Mouse (Mus musculus): ENCODE data around the gene Gpx4. TPM values are rescaled to one million over a fixed set of nuclear protein-coding genes. Genes with fewer than 3 reads are reported as not detected.
A peak's percentile ranks its signal among the peaks of the same experiment; 100 is the strongest.

Gpx4 gene
- polyA plus RNA-seq, 1 experiment from 2014 or later, result 946 TPM

DNA sequence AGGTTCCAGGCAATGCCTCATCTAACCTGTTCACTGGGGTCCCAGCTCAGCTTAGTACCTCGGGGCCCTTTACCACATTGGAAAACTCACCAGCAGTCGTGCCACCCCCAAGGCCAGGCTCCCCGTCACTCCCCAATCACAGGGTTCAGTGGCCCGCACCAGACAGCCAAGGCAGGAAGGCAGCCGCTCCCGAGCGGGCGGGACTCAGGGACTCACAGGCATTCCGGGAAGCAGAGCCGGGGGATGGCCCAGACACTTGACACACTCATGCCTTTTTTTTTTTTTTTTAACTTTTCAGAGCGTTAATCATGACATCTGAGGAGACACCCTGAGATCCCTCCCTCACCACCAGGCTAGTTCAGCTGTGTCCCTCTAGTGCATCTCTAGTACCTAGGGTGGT is 54.0 kb downstream of the Gpx4 start:
- Histone ChIP-seq H3K4me3 (replicated peaks; ENCODE audit: low read depth, low read length) (peak overlapping the region; percentile 95; the same call in 1 of the 2 replicates), H3K9ac (ENCODE audit: low read depth, low read length) (peak overlapping the region; percentile 91), H3K4me1 (replicated peaks; ENCODE audit: insufficient read depth, low read length) (peaks cover 37% of the 10 kb centered on the region), H3K36me3 (ENCODE audit: insufficient read depth, low read length) (no peaks in the 10 kb centered on the region), H3K9me3 (replicated peaks; ENCODE audit: low read length) (no peaks in the 10 kb centered on the region), H3K27ac (no peak overlapping the region), H3K4me2 (ENCODE audit: low read length) (peak overlapping the region; percentile 98), H3K27me3 (ENCODE audit: insufficient read depth, low read length) (no peaks in the 10 kb centered on the region)
- ATAC-seq (replicated peaks; ENCODE audit: low FRiP score, low read depth), result no peak; the same call in 1 of the 2 replicates
- peak; percentile 71 for DNase-seq (ENCODE audit: low spot score)
- WGBS, result 26% methylated on average over 11 of the region's 11 CpGs
- no peak for TF ChIP-seq CTCF (IDR thresholded peaks at IDR 0.05; ENCODE audit: low read depth)

- DNase-seq (ENCODE audit: low spot score) (peak; percentile 91), ATAC-seq (replicated peaks; ENCODE audit: low FRiP score, low read depth) (peak; percentile 87)
- peaks cover 29% of the 10 kb centered on the region for H3K4me1 ChIP-seq (replicated peaks; ENCODE audit: insufficient read depth, low read length)
- TF ChIP-seq CTCF (IDR thresholded peaks at IDR 0.05; ENCODE audit: low read depth), result no peak
- peak overlapping the region; percentile 98 for H3K4me2 ChIP-seq (ENCODE audit: low read length)
- H3K27me3 ChIP-seq (ENCODE audit: insufficient read depth, low read length), result no peaks in the 10 kb centered on the region
- peak overlapping the region; percentile 95 for H3K4me3 ChIP-seq (replicated peaks; ENCODE audit: low read depth, low read length)
- H3K9me3 ChIP-seq (replicated peaks; ENCODE audit: low read length), result no peaks in the 10 kb centered on the region
- no peaks in the 10 kb centered on the region for H3K36me3 ChIP-seq (ENCODE audit: insufficient read depth, low read length)
- H3K9ac ChIP-seq (ENCODE audit: low read depth, low read length), result peak overlapping the region; percentile 91
- H3K27ac ChIP-seq, result peak overlapping the region; percentile 75
- under 1% methylated on average over 56 of the region's 59 CpGs for WGBS
These were observed 55.4 kb downstream of the Gpx4 start for GRCm38 (mm10) chr10:80102216-80102915.

GRCm38 (mm10) chr10:80103032-80103431 is 56.1 kb downstream of the Gpx4 start:
- WGBS, result 79% methylated on average over 2 of the region's 2 CpGs
- H3K27ac ChIP-seq, result peak overlapping the region; percentile 75; the same call in 1 of the 2 replicates
- peak overlapping the region; percentile 91; the same call in 1 of the 2 replicates for H3K9ac ChIP-seq (ENCODE audit: low read depth, low read length)

DNA sequence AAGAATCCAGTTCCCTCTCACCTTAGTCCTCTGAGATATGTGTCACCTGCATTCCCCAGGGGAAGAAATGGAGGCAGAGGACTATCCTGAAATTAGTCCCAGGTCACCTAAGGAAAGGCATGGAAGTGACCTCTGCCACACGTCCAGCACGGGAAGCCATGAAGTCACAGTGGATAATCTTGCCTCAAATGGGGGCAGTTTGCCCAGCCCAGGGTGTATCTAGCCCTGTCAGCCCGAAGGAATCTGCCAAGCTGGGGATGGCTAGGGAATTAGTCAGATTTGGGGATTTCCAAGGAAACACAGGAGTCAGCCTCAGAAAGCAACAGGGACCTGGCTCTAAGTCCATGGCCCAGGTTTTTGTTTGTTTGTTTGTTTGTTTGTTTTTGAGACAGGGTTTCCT is 57.2 kb downstream of the Gpx4 start:
- Histone ChIP-seq H3K36me3 (ENCODE audit: insufficient read depth, low read length) (no peaks in the 10 kb centered on the region), H3K27me3 (ENCODE audit: insufficient read depth, low read length) (no peaks in the 10 kb centered on the region), H3K9ac (ENCODE audit: low read depth, low read length) (no peak overlapping the region), H3K27ac (no peak overlapping the region), H3K4me2 (ENCODE audit: low read length) (no peak overlapping the region), H3K9me3 (replicated peaks; ENCODE audit: low read length) (no peaks in the 10 kb centered on the region), H3K4me1 (replicated peaks; ENCODE audit: insufficient read depth, low read length) (peaks cover 18% of the 10 kb centered on the region), H3K4me3 (replicated peaks; ENCODE audit: low read depth, low read length) (no peak overlapping the region)
- 69% methylated on average over 3 of the region's 3 CpGs for WGBS
- ATAC-seq (replicated peaks; ENCODE audit: low FRiP score, low read depth) (no peak), DNase-seq (ENCODE audit: low spot score) (no peak)
- TF ChIP-seq CTCF (IDR thresholded peaks at IDR 0.05; ENCODE audit: low read depth), result no peak

More at GRCm38 (mm10) chr10:80103032-80103431, 56.1 kb downstream of the Gpx4 start:
- DNase-seq (ENCODE audit: low spot score) (no peak), ATAC-seq (replicated peaks; ENCODE audit: low FRiP score, low read depth) (no peak)
- TF ChIP-seq CTCF (IDR thresholded peaks at IDR 0.05; ENCODE audit: low read depth), result no peak
- H3K9me3 ChIP-seq (replicated peaks; ENCODE audit: low read length), result no peaks in the 10 kb centered on the region
- no peak overlapping the region for H3K4me3 ChIP-seq (replicated peaks; ENCODE audit: low read depth, low read length)
- H3K36me3 ChIP-seq (ENCODE audit: insufficient read depth, low read length), result no peaks in the 10 kb centered on the region
- H3K4me2 ChIP-seq (ENCODE audit: low read length), result peak overlapping the region; percentile 98; the same call in 1 of the 2 replicates
- no peaks in the 10 kb centered on the region for H3K27me3 ChIP-seq (ENCODE audit: insufficient read depth, low read length)
- H3K4me1 ChIP-seq (replicated peaks; ENCODE audit: insufficient read depth, low read length), result peaks cover 24% of the 10 kb centered on the region

GRCm38 (mm10) chr10:80105460-80105859 is 58.5 kb downstream of the Gpx4 start, which contains the start of gene Sbno2:
TSS of gene Sbno2 (minus strand) at chr10:80105571.
- Histone ChIP-seq H3K9me3 (replicated peaks; ENCODE audit: low read length) (no peaks in the 10 kb centered on the region), H3K9ac (ENCODE audit: low read depth, low read length) (no peak within 1 kb of the TSS), H3K36me3 (ENCODE audit: insufficient read depth, low read length) (no peaks in the 10 kb centered on the region), H3K27ac (no peak within 1 kb of the TSS), H3K4me2 (ENCODE audit: low read length) (no peak within 1 kb of the TSS), H3K4me3 (replicated peaks; ENCODE audit: low read depth, low read length) (no peak within 1 kb of the TSS), H3K4me1 (replicated peaks; ENCODE audit: insufficient read depth, low read length) (peaks cover 14% of the 10 kb centered on the region), H3K27me3 (ENCODE audit: insufficient read depth, low read length) (no peaks in the 10 kb centered on the region)
- whole genome bisulfite sequencing, result 71% methylated on average over 5 of the region's 5 CpGs
- ATAC-seq (replicated peaks; ENCODE audit: low FRiP score, low read depth), result no peak
- no peak for TF ChIP-seq CTCF (IDR thresholded peaks at IDR 0.05; ENCODE audit: low read depth)
- DNase-seq (ENCODE audit: low spot score), result no peak

DNA sequence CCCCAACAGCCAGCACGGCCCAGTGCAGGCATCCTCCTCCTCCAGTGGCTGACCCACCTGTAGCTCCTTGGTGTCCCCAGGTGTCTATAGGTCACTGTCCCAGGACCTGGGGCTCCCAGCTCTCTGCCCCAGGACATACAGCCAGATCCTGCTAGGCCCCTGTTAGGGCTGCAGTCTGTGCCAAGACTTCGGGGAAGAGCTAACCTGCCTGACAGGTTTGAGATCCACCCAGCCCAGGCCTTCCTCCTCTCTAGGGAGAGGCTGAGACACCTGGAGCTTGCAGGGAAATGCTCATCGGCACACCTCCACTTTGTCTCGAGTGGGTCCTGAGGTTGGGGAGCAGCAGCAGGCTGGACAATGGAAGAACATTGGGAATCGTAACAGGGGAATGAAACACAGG is 59.0 kb downstream of the Gpx4 start:
- ATAC-seq (replicated peaks; ENCODE audit: low FRiP score, low read depth), result no peak
- H3K4me2 ChIP-seq (ENCODE audit: low read length), result no peak overlapping the region

More for the DNA sequence above, 59.0 kb downstream of the Gpx4 start:
- Histone ChIP-seq H3K36me3 (ENCODE audit: insufficient read depth, low read length) (no peaks in the 10 kb centered on the region), H3K4me3 (replicated peaks; ENCODE audit: low read depth, low read length) (no peak overlapping the region), H3K27ac (no peak overlapping the region), H3K4me1 (replicated peaks; ENCODE audit: insufficient read depth, low read length) (peaks cover 9% of the 10 kb centered on the region), H3K9ac (ENCODE audit: low read depth, low read length) (no peak overlapping the region), H3K9me3 (replicated peaks; ENCODE audit: low read length) (no peaks in the 10 kb centered on the region), H3K27me3 (ENCODE audit: insufficient read depth, low read length) (no peaks in the 10 kb centered on the region)
- WGBS, result 66% methylated on average over 5 of the region's 5 CpGs
- DNase-seq (ENCODE audit: low spot score), result no peak
- no peak for TF ChIP-seq CTCF (IDR thresholded peaks at IDR 0.05; ENCODE audit: low read depth)

Other genes starting within 250 kb of the Gpx4 start
- 24.5 and 24.8 TPM in 2 replicates for gene Misp, start 226.2 kb upstream of the Gpx4 start, polyA plus RNA-seq (2015; fragmentation: Nextera tagmentation; extraction: Ambion mirVana)
- 220 and 238 TPM in 2 replicates for gene Ptbp1, start 192.7 kb upstream of the Gpx4 start, polyA plus RNA-seq (2015; fragmentation: Nextera tagmentation; extraction: Ambion mirVana)
- 6.5 and 7.9 TPM in 2 replicates for gene Prtn3, start 172.7 kb upstream of the Gpx4 start, polyA plus RNA-seq (2015; fragmentation: Nextera tagmentation; extraction: Ambion mirVana)
- 37.0 and 41.5 TPM in 2 replicates for gene Plppr3, start 172.5 kb upstream of the Gpx4 start, polyA plus RNA-seq (2015; fragmentation: Nextera tagmentation; extraction: Ambion mirVana)
- gene Elane, start 160.9 kb upstream of the Gpx4 start, polyA plus RNA-seq (2015; fragmentation: Nextera tagmentation; extraction: Ambion mirVana), result 0.14 TPM in 1 of 2 replicates, not detected in the other
- gene Cfd, start 156.3 kb upstream of the Gpx4 start, polyA plus RNA-seq (2015; fragmentation: Nextera tagmentation; extraction: Ambion mirVana), result 0.13 TPM in 1 of 2 replicates, not detected in the other
- 44.9 and 49.0 TPM in 2 replicates for gene Med16, start 138.2 kb upstream of the Gpx4 start, polyA plus RNA-seq (2015; fragmentation: Nextera tagmentation; extraction: Ambion mirVana)
- 4.8 and 21.6 TPM in 2 replicates for gene Gm26602, start 136.3 kb upstream of the Gpx4 start, polyA plus RNA-seq (2015; fragmentation: Nextera tagmentation; extraction: Ambion mirVana)
- 1.6 and 1.8 TPM in 2 replicates for gene Kiss1r, start 130.2 kb upstream of the Gpx4 start, polyA plus RNA-seq (2015; fragmentation: Nextera tagmentation; extraction: Ambion mirVana)
- 120 and 137 TPM in 2 replicates for gene R3hdm4, start 126.0 kb upstream of the Gpx4 start, polyA plus RNA-seq (2015; fragmentation: Nextera tagmentation; extraction: Ambion mirVana)
- gene Arid3a, start 120.1 kb upstream of the Gpx4 start, polyA plus RNA-seq (2015; fragmentation: Nextera tagmentation; extraction: Ambion mirVana), result 4.1 and 4.5 TPM in 2 replicates
- 78.9 and 81.9 TPM in 2 replicates for gene Wdr18, start 87.0 kb upstream of the Gpx4 start, polyA plus RNA-seq (2015; fragmentation: Nextera tagmentation; extraction: Ambion mirVana)
- gene Grin3b, start 76.5 kb upstream of the Gpx4 start, polyA plus RNA-seq (2015; fragmentation: Nextera tagmentation; extraction: Ambion mirVana), result 0.17 and 0.20 TPM in 2 replicates
- 23.7 and 26.6 TPM in 2 replicates for gene Tmem259, start 62.8 kb upstream of the Gpx4 start, polyA plus RNA-seq (2015; fragmentation: Nextera tagmentation; extraction: Ambion mirVana)
- gene Cnn2, start 58.6 kb upstream of the Gpx4 start, polyA plus RNA-seq (2015; fragmentation: Nextera tagmentation; extraction: Ambion mirVana), result 221 and 261 TPM in 2 replicates
- 2.4 and 2.6 TPM in 2 replicates for gene Abca7, start 50.7 kb upstream of the Gpx4 start, polyA plus RNA-seq (2015; fragmentation: Nextera tagmentation; extraction: Ambion mirVana)
- 4.0 and 4.6 TPM in 2 replicates for gene Arhgap45, start 30.5 kb upstream of the Gpx4 start, polyA plus RNA-seq (2015; fragmentation: Nextera tagmentation; extraction: Ambion mirVana)
- 208 and 210 TPM in 2 replicates for gene Polr2e, start 7.4 kb upstream of the Gpx4 start, polyA plus RNA-seq (2015; fragmentation: Nextera tagmentation; extraction: Ambion mirVana)
- gene Sbno2, start 58.4 kb downstream of the Gpx4 start, polyA plus RNA-seq (2015; fragmentation: Nextera tagmentation; extraction: Ambion mirVana), result 9.6 and 10.5 TPM in 2 replicates
- gene Stk11, start 68.6 kb downstream of the Gpx4 start, polyA plus RNA-seq (2015; fragmentation: Nextera tagmentation; extraction: Ambion mirVana), result 14.2 and 15.1 TPM in 2 replicates
- 936 and 986 TPM in 2 replicates for gene Atp5d, start 91.5 kb downstream of the Gpx4 start, polyA plus RNA-seq (2015; fragmentation: Nextera tagmentation; extraction: Ambion mirVana)
- gene Cbarp, start 93.7 kb downstream of the Gpx4 start, polyA plus RNA-seq (2015; fragmentation: Nextera tagmentation; extraction: Ambion mirVana), result 4.7 and 6.4 TPM in 2 replicates
- 13.7 and 18.6 TPM in 2 replicates for gene Midn, start 101.1 kb downstream of the Gpx4 start, polyA plus RNA-seq (2015; fragmentation: Nextera tagmentation; extraction: Ambion mirVana)
- gene Cirbp, start 118.8 kb downstream of the Gpx4 start, polyA plus RNA-seq (2015; fragmentation: Nextera tagmentation; extraction: Ambion mirVana), result 290 and 317 TPM in 2 replicates
- gene 1600002K03Rik, start 125.8 kb downstream of the Gpx4 start, polyA plus RNA-seq (2015; fragmentation: Nextera tagmentation; extraction: Ambion mirVana), result 9.3 and 11.0 TPM in 2 replicates
- gene Efna2, start 132.3 kb downstream of the Gpx4 start, polyA plus RNA-seq (2015; fragmentation: Nextera tagmentation; extraction: Ambion mirVana), result 10.2 and 10.5 TPM in 2 replicates
- 44.2 and 52.7 TPM in 2 replicates for gene Mum1, start 179.3 kb downstream of the Gpx4 start, polyA plus RNA-seq (2015; fragmentation: Nextera tagmentation; extraction: Ambion mirVana)
- gene Ndufs7, start 202.0 kb downstream of the Gpx4 start, polyA plus RNA-seq (2015; fragmentation: Nextera tagmentation; extraction: Ambion mirVana), result 537 and 556 TPM in 2 replicates
- gene Gamt, start 213.8 kb downstream of the Gpx4 start, polyA plus RNA-seq (2015; fragmentation: Nextera tagmentation; extraction: Ambion mirVana), result 25.5 and 26.0 TPM in 2 replicates
- 43.7 and 44.6 TPM in 2 replicates for gene Dazap1, start 214.3 kb downstream of the Gpx4 start, polyA plus RNA-seq (2015; fragmentation: Nextera tagmentation; extraction: Ambion mirVana)
- 974 and 1,069 TPM in 2 replicates for gene Rps15, start 245.3 kb downstream of the Gpx4 start, polyA plus RNA-seq (2015; fragmentation: Nextera tagmentation; extraction: Ambion mirVana)
- gene Apc2, start 248.8 kb downstream of the Gpx4 start, polyA plus RNA-seq (2015; fragmentation: Nextera tagmentation; extraction: Ambion mirVana), result 0.51 and 0.86 TPM in 2 replicates

Measured in kidney, postnatal 0 days (tissue).